ENCODE assay signal across 26 mouse cellular contexts in the genomic region with DNA sequence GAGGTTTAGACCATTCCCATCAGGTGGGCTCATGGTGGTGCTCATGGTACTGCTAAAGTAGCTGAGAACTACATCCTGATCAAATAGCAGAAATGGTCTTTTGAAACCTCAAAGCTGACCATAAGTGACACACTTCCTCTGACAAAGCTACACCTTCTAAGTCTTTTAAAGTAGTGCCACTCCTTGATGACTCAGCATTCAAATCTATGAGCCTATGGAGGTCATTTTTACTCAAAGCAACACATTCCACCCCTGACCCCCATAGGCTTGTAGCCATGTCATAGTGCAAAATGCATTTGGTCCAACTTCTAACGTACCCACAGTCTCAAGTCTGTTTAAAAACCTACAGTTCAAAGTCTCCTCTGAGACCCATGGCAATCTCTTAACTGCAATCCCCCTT. TPM values are rescaled to one million over a fixed set of nuclear protein-coding genes. Genes with fewer than 3 reads are reported as not detected.
DNase-seq lines count a peak whose midpoint lies in the region; ATAC-seq and TF ChIP-seq lines count a peak whose summit lies in the region.
"Had no signal": no experiment of that assay in that cellular context is flagged by ENCODE, and none has a peak within 500 bp of the region (broad histone marks: within the 10 kb centered on the region; RNA-seq: fewer than 3 reads in every experiment).

No protein-coding gene starts in this region.

- no peaks in the 10 kb centered on the region for H3K9me3 ChIP-seq in liver, postnatal 0 days (ENCODE audit: low read length)
- H3K9me3 ChIP-seq in ES-E14 (ENCODE audit: control insufficient read depth, insufficient read depth, low read depth, low read length) = no peaks in the 10 kb centered on the region
- H3K9me3 ChIP-seq: embryonic facial prominence, embryonic 10.5 days; embryonic facial prominence, embryonic 12.5 days; forebrain, embryonic 13.5 days; forebrain, embryonic 15.5 days had no signal

- no peaks in the 10 kb centered on the region for H3K36me3 ChIP-seq in liver, postnatal 0 days (replicated peaks; ENCODE audit: insufficient read depth, low read length)
- no peaks in the 10 kb centered on the region for H3K36me3 ChIP-seq in ES-E14 (ENCODE audit: control insufficient read depth, insufficient read depth, low read length, poor library complexity, severe bottlenecking)
- H3K36me3 ChIP-seq: embryonic facial prominence, embryonic 10.5 days; embryonic facial prominence, embryonic 12.5 days; forebrain, embryonic 15.5 days had no signal

- WGBS in liver, postnatal 0 days (ENCODE audit: insufficient replicate concordance) = 78% methylated on average over 1 of the region's 1 CpGs

- no peak for TF ChIP-seq CTCF in liver, postnatal 0 days (IDR thresholded peaks at IDR 0.05; ENCODE audit: low read depth)

- in situ Hi-C loops in ES-E14 (cut with MboI; ENCODE audit: low sequenced_read_pairs in 2 of 2, unreplicated experiment in 2 of 2) = no loop called here

- TF ChIP-seq EP300 in liver, postnatal 0 days (IDR thresholded peaks at IDR 0.05; ENCODE audit: low read depth) = no peak

- no peak overlapping the region for H3K27ac ChIP-seq in liver, postnatal 0 days (ENCODE audit: low read depth)
- no peak overlapping the region for H3K27ac ChIP-seq in ES-E14 (ENCODE audit: insufficient read depth, low read depth, low read length, poor library complexity, severe bottlenecking)
- H3K27ac ChIP-seq: embryonic facial prominence, embryonic 10.5 days; embryonic facial prominence, embryonic 12.5 days; forebrain, embryonic 13.5 days; forebrain, embryonic 15.5 days had no signal

- peak; percentile 1 for DNase-seq in liver, postnatal 0 days
- DNase-seq in liver (no peak), ES-E14 (ENCODE audit: low read depth, low spot score) (no peak)
- DNase-seq in right cerebral cortex, postnatal 4 days = no peak
- no peak for DNase-seq in adrenal gland, postnatal 10 days
- DNase-seq: adrenal gland, adult 8-10 months; adrenal gland, postnatal 25 days; B cell, adult 2 months; cerebellum, adult 11 months; cerebellum, adult 18-20 months; cerebellum, adult 8-10 months; cerebellum, adult 9-11 months; cerebellum, postnatal 25 days; forebrain, postnatal 0 days had no signal

- ATAC-seq in liver, postnatal 0 days = no peak
- 0 out of 2 replicates have a peak, but pooled peaks have one; percentile 27 for ATAC-seq in megakaryocyte, adult 5-6 weeks (ENCODE audit: poor library complexity, severe bottlenecking)
- ATAC-seq: activated CD4-positive, CD25-positive, alpha-beta regulatory T cell, adult 4 months; CD4-positive, CD25-positive, alpha-beta regulatory T cell, adult 4 months; forebrain, embryonic 13.5 days; forebrain, embryonic 15.5 days; forebrain, postnatal 0 days had no signal

- no peak overlapping the region for H3K9ac ChIP-seq in liver, postnatal 0 days (replicated peaks)
- H3K9ac ChIP-seq in ES-E14 (ENCODE audit: insufficient read depth, low read depth, low read length, poor library complexity, severe bottlenecking) = no peak overlapping the region
- H3K9ac ChIP-seq: embryonic facial prominence, embryonic 12.5 days; forebrain, embryonic 13.5 days; forebrain, embryonic 15.5 days; forebrain, postnatal 0 days had no signal

- H3K4me3 ChIP-seq in liver, postnatal 0 days (ENCODE audit: low read depth, low read length) = no peak overlapping the region
- no peak overlapping the region for H3K4me3 ChIP-seq in ES-E14 (ENCODE audit: insufficient read depth in 1 of 2, low read depth in 1 of 2, low read length in 2 of 2, poor library complexity in 1 of 2, severe bottlenecking in 1 of 2)
- H3K4me3 ChIP-seq: embryonic facial prominence, embryonic 10.5 days; embryonic facial prominence, embryonic 12.5 days; forebrain, embryonic 13.5 days; forebrain, embryonic 15.5 days had no signal

- H3K4me1 ChIP-seq in liver, postnatal 0 days (ENCODE audit: insufficient read depth) = no peaks in the 10 kb centered on the region
- H3K4me1 ChIP-seq in ES-E14 (ENCODE audit: control insufficient read depth in 2 of 2, insufficient read depth in 2 of 2, low read length in 2 of 2, poor library complexity in 1 of 2) = peaks cover 10 to 18% of the 10 kb centered on the region in 2 experiments
- H3K4me1 ChIP-seq: embryonic facial prominence, embryonic 10.5 days; embryonic facial prominence, embryonic 12.5 days; forebrain, embryonic 13.5 days; forebrain, embryonic 15.5 days had no signal

- no peaks in the 10 kb centered on the region for H3K27me3 ChIP-seq in liver, postnatal 0 days (ENCODE audit: insufficient read depth, low read length)
- H3K27me3 ChIP-seq: CH12.LX; embryonic facial prominence, embryonic 12.5 days; forebrain, embryonic 13.5 days; forebrain, embryonic 15.5 days had no signal

- H3K4me2 ChIP-seq in liver, postnatal 0 days (ENCODE audit: low read depth, low read length) = no peak overlapping the region
- H3K4me2 ChIP-seq: embryonic facial prominence, embryonic 12.5 days; forebrain, embryonic 13.5 days; forebrain, embryonic 15.5 days had no signal

TF ChIP-seq in ES-E14, 5 proteins besides CTCF, POLR2A, EP300 and RAD21:
- no peak for TF ChIP-seq CHD2 (IDR thresholded peaks at IDR 0.05; ENCODE audit: low read depth, low read length)
- no peak for TF ChIP-seq HCFC1 (IDR thresholded peaks at IDR 0.05; ENCODE audit: borderline replicate concordance, insufficient read depth, low read length)
- peak; percentile 66 for TF ChIP-seq MAFK (IDR thresholded peaks at IDR 0.05; ENCODE audit: insufficient read depth, low read depth, low read length)

RNA-seq across cellular contexts. Expression of gene Cct8l1, which starts 35.0 kb away (rescaled TPM):
- not detected in 2 replicates for polyA plus RNA-seq in liver, postnatal 0 days (2015; fragmentation: Nextera tagmentation; extraction: Ambion mirVana)
- 0.21 and 0.22 TPM in 2 replicates for total RNA-seq in ES-E14 (2012; rRNA removed)
- not detected in 2 replicates for total RNA-seq in megakaryocyte, adult 5-6 weeks (2015)
- 0.11 TPM in 1 of 2 replicates, not detected in the other for total RNA-seq in megakaryocyte, adult 5-6 weeks (2017)
- not detected for total RNA-seq in adrenal gland, postnatal 10 days (2021)
- total RNA-seq: adrenal gland, postnatal 25 days; adrenal gland, postnatal 4 days; CH12.LX; forebrain, postnatal 0 days; MEL had no signal
- polyA plus RNA-seq: activated CD4-positive, CD25-positive, alpha-beta regulatory T cell, adult 4 months; CD4-positive, CD25-positive, alpha-beta regulatory T cell, adult 4 months; embryonic facial prominence, embryonic 12.5 days; embryonic facial prominence, embryonic 14.5 days; forebrain, embryonic 11.5 days; forebrain, embryonic 13.5 days; forebrain, embryonic 15.5 days; forebrain, postnatal 0 days had no signal

RNA-seq across cellular contexts. Expression of gene Kmt2c, which starts 52.3 kb away (rescaled TPM):
- 3.7 and 4.1 TPM in 2 replicates for polyA plus RNA-seq in liver, postnatal 0 days (2015; fragmentation: Nextera tagmentation; extraction: Ambion mirVana)
- 50.6 and 56.7 TPM in 2 replicates for total RNA-seq in ES-E14 (2012; rRNA removed)
- total RNA-seq in megakaryocyte, adult 5-6 weeks (2015) = 47.2 and 57.6 TPM in 2 replicates
- 43.5 and 58.5 TPM in 2 replicates for total RNA-seq in megakaryocyte, adult 5-6 weeks (2017)
- total RNA-seq in adrenal gland, postnatal 10 days (2021) = 10 to 100 TPM; 40.3 to 58.9 TPM
